Mouse (Mus musculus) erythroblast, embryonic 14.5 days (primary cell): ENCODE measurements around the gene Dnase1l1.

Source experiments
- GATA1 ChIP-seq: IDR thresholded peaks from 2 replicates; pipeline ENCODE4 v1.6.1; 2012; ENCODE audit warnings: low read length, inconsistent platforms, mixed read lengths
- TAL1 ChIP-seq: IDR thresholded peaks from 3 replicates; pipeline ENCODE4 v1.6.1; 2012; ENCODE audit warnings: low read length, inconsistent platforms, mixed read lengths

GRCm38 (mm10) chrX:74254153-74254887, 27.8 kb downstream of the Dnase1l1 start, which contains the start of gene Emd:
- TF ChIP-seq GATA1 (no peak), TAL1 (no peak)
